8 mouse cellular contexts compared by ENCODE assay signal in genomic region chr4:133836575-133836974, GRCm38 (mm10). TPM values are rescaled to one million over a fixed set of nuclear protein-coding genes. Genes with fewer than 3 reads are reported as not detected.
DNase-seq lines count a peak whose midpoint lies in the region; ATAC-seq and TF ChIP-seq lines count a peak whose summit lies in the region.
"Had no signal": no experiment of that assay in that cellular context is flagged by ENCODE, and none has a peak within 500 bp of the region (broad histone marks: within the 10 kb centered on the region; RNA-seq: fewer than 3 reads in every experiment).

No protein-coding gene starts in this region.

- no peaks in the 10 kb centered on the region for H3K27me3 ChIP-seq in liver, embryonic 12.5 days (replicated peaks)
- H3K27me3 ChIP-seq: liver, embryonic 13.5 days had no signal

- TF ChIP-seq CTCF in layer of hippocampus, adult 2 months (conservative IDR thresholded peaks at IDR 0.05) = peak; percentile 60
- TF ChIP-seq CTCF in cortical plate, adult 2 months (IDR thresholded peaks at IDR 0.05; ENCODE audit: extremely low read depth, insufficient read depth, low read length) = peak; percentile 61

- H3K27ac ChIP-seq in layer of hippocampus, adult 2 months = no peak overlapping the region
- no peak overlapping the region for H3K27ac ChIP-seq in cortical plate, adult 2 months (ENCODE audit: insufficient read depth, low read length)
- no peak overlapping the region for H3K27ac ChIP-seq in liver, embryonic 12.5 days
- H3K27ac ChIP-seq: liver, embryonic 13.5 days had no signal

- no peaks in the 10 kb centered on the region for H3K4me1 ChIP-seq in cortical plate, adult 2 months (ENCODE audit: control insufficient read depth, insufficient read depth, low read length)
- peaks cover 13% of the 10 kb centered on the region for H3K4me1 ChIP-seq in liver, embryonic 12.5 days

- no peaks in the 10 kb centered on the region for H3K9me3 ChIP-seq in liver, embryonic 12.5 days (replicated peaks)
- H3K9me3 ChIP-seq: liver, embryonic 13.5 days had no signal

- DNase-seq in layer of hippocampus, adult 2 months (ENCODE audit: low spot score in 2 of 2) = no peak
- DNase-seq in layer of hippocampus, adult 9-10 months (ENCODE audit: low spot score) = no peak
- DNase-seq in T-cell, adult 2 months (ENCODE audit: low spot score) = peak; percentile 38
- peak; percentile 48 for DNase-seq in thymus, postnatal 0 days (ENCODE audit: low spot score)
- no peak for DNase-seq in Muller cell, postnatal 12 days (ENCODE audit: inconsistent ontology term)

- H3K4me3 ChIP-seq in layer of hippocampus, adult 2 months = no peak overlapping the region
- no peak overlapping the region for H3K4me3 ChIP-seq in cortical plate, adult 2 months (ENCODE audit: insufficient read depth, low read length)
- no peak overlapping the region for H3K4me3 ChIP-seq in liver, embryonic 12.5 days
- H3K4me3 ChIP-seq: liver, embryonic 13.5 days had no signal

- TF ChIP-seq POLR2A in cortical plate, adult 2 months (IDR thresholded peaks at IDR 0.05; ENCODE audit: extremely low read depth, insufficient read depth, low read length) = no peak

- H3K36me3 ChIP-seq in liver, embryonic 12.5 days = no peaks in the 10 kb centered on the region
- H3K36me3 ChIP-seq: liver, embryonic 13.5 days had no signal

- WGBS in liver, embryonic 12.5 days (ENCODE audit: insufficient replicate concordance) = 41% methylated on average over 10 of the region's 10 CpGs

- no peak overlapping the region for H3K9ac ChIP-seq in liver, embryonic 12.5 days
- H3K9ac ChIP-seq: liver, embryonic 13.5 days had no signal

- H3K4me2 ChIP-seq in liver, embryonic 12.5 days = no peak overlapping the region
- H3K4me2 ChIP-seq: liver, embryonic 13.5 days had no signal

- 0 out of 2 replicates have a peak, but pooled peaks have one; percentile 44 for ATAC-seq in liver, embryonic 12.5 days

RNA-seq across cellular contexts. Expression of gene Rps6ka1, which starts 51.0 kb away (rescaled TPM):
- 10 to 100 TPM in 1 of 2 experiments, 1 to 10 TPM in 1; 8.6 to 11.9 TPM for total RNA-seq in layer of hippocampus, adult 2 months (2021)
- 13.2 and 13.3 TPM in 2 replicates for polyA plus RNA-seq in cortical plate, adult 2 months (2012; rRNA removed)
- 60.9 and 63.1 TPM in 2 replicates for polyA plus RNA-seq in liver, embryonic 12.5 days (2016; fragmentation: Nextera tagmentation; extraction: Ambion mirVana)
- 37.3 and 38.8 TPM in 2 replicates for polyA plus RNA-seq in thymus, postnatal 0 days (2015; fragmentation: Nextera tagmentation; extraction: Ambion mirVana)

Comparison
In these comparisons a context has a peak if more than half of its experiments do, and no peak if none do; other contexts are left out.
1. DNase-seq: peak in T-cell, adult 2 months (single experiment) and thymus, postnatal 0 days (single experiment); none in layer of hippocampus, adult 2 months (0 of 2), layer of hippocampus, adult 9-10 months (single experiment) and Muller cell, postnatal 12 days (single experiment).